Mouse (Mus musculus): ENCODE measurements at regions not wholly inside any gene's neighbourhood (a gene's known extent, or its start where the extent isn't known, plus 50 kb on each side); places are given as distances from the start of the nearest gene placed in this dataset.
A peak's percentile ranks its signal among the peaks of the same experiment; 100 is the strongest.
"Not testable (repeated sequence)": the region's sequence is repeated elsewhere in the genome, so short reads cannot be mapped to it uniquely, and the experiment has no call there.

GRCm38 (mm10) chr3:79002173-79002848 lies 284.0 kb downstream of the Rapgef2 start:
- ATAC-seq (replicated peaks; ENCODE audit: low FRiP score, poor library complexity, severe bottlenecking) = no peak

DNA sequence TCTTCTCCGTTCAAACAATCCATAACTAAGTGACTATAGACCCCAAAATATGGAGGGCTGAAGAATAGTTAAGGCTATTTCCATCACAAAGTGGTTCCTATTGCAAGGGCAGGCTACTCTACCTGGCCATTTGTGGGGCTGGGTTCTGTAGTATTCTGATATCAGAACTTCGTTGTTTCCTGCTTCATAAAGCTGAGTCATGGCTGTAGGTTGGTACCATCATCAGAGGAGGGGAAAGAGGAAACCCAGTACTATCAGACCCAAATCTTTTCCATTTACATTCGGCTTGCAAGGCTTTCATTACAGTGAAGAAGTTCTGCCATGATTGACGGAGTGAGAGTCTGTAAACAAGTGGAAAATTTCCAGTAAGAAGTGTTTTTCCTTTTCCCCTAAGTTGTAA lies 284.6 kb downstream of the Rapgef2 start:
- no peak for ATAC-seq (replicated peaks; ENCODE audit: low FRiP score, poor library complexity, severe bottlenecking)

- no peak for ATAC-seq (replicated peaks; ENCODE audit: low FRiP score, poor library complexity, severe bottlenecking)
Measured at GRCm38 (mm10) chr3:79000293-79000692, 286.0 kb downstream of the Rapgef2 start.

- no peak for ATAC-seq (replicated peaks; ENCODE audit: low FRiP score, poor library complexity, severe bottlenecking)
Measured at GRCm38 (mm10) chr3:78999803-79000202, 286.5 kb downstream of the Rapgef2 start.

DNA sequence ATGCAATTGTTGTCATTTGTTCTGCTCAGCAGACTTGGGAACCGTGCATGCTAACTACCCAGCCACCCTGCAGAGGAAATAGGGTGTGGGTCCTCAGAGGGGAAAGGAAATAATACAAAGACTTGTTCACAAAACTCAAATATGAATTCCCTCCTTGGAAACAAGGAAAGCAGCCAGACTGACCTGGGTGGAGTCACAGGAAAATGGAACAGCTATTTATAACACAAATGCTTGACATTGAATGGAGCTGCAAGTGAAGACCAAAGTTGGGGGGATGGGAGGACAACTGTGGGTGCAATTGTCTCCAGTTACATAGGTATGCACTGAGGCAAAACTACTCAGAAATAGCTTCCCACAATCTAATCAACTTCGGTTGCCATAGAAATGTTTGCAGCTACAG lies 298.2 kb downstream of the Rapgef2 start:
- ATAC-seq (replicated peaks; ENCODE audit: low FRiP score, poor library complexity, severe bottlenecking) = no peak

- ATAC-seq (replicated peaks; ENCODE audit: low FRiP score, poor library complexity, severe bottlenecking) = no peak
Measured at GRCm38 (mm10) chr3:78986726-78987125, 299.6 kb downstream of the Rapgef2 start.

DNA sequence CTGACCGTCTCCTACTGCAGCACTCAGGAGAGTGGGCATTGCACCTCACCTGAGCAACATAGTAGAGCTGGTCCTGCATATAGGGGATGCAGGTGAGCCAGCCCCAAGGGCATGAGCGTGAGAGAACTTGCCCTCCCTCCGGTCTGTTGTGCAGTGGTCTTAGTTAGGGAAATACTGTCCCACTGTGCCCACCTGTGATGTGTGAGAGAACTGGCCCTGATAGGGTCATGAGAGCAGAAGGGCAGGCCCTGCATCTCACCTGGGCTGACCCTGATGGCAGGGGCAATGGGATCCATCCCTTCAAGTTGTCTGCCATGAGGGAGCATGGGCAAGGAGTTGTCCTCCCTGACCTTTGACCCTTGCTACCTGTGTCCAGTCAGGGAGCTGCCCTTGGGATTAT lies 305.3 kb downstream of the Rapgef2 start:
- ATAC-seq (replicated peaks; ENCODE audit: low FRiP score, poor library complexity, severe bottlenecking) = no peak

- ATAC-seq (replicated peaks; ENCODE audit: low FRiP score, poor library complexity, severe bottlenecking) = no peak
Measured at GRCm38 (mm10) chr3:78978781-78979180, 307.5 kb downstream of the Rapgef2 start.

DNA sequence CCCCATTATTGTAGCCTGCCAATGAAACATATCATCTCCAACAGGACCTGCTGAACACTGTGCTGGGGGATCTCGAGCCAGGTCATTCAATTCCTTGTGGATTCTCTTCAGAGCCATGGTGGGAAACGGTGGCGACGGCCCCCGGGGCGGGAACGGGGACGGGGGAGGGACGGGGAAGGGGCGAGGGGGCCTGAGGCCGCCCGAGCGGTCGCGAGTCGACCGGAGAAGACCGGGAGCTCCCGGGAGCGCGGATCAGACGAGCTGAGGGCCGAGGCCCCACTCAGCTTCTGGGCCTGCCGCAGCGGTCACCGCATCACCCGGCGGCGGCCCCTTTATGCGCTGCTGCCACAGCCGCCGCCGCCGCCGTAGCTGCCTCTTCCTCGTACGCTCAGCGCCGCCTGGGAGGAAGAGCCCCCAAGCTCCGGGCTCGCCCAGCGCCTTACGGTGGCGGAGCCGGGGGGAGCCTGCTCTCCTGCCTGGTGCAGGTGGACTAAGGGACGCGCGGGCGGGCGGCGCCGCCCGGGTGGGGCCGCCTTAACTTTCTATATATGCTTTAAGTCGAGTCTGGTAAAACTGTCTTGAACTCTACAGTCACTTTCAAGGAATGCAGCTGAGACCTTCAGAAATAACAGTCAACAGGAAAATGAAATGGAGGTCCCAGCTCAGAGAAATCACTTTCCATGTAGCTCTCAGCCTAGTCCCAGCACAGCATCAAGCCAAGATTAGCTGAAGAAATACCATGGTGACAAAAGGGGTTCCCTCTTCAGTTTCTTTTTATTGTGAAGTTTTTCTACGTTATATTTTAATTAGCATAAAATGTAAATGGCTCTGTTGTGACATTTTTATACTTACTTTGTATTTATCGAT lies 319.4 kb downstream of the Rapgef2 start:
- peak; percentile 87 for ATAC-seq (replicated peaks; ENCODE audit: low FRiP score, poor library complexity, severe bottlenecking)

DNA sequence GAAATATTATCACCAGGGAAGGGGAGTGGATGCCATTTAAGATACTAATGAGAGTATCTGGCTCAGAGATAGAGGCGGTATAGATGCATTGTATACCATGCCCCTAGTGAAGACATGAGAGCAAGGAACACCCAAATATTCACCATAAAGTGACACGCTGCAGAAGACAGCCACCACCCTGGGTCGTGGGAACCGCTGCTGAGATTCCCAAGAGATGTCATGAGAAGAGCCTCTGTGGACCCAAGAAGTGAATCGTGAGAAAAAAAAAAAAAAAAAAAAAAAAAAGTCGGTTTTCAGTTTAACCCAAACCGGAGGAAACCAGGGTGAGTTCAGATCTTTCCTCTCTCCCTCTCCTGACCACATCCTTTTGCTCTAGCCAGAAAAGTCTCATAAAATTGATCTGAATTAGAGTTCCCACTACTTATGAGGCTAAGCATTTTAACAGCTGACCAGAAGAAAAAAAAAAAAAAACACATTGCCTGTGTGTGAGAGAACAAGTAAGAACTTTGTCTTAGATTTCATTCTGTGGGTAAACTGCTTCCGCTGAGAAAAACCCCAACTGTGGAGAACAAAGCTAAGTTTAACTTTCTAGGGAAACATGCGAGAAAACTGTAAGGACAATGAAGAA lies 322.0 kb downstream of the Rapgef2 start:
- no peak for ATAC-seq (replicated peaks; ENCODE audit: low FRiP score, poor library complexity, severe bottlenecking)

- no peak for ATAC-seq (replicated peaks; ENCODE audit: low FRiP score, poor library complexity, severe bottlenecking)
Measured at GRCm38 (mm10) chr3:78958781-78959180, 327.5 kb downstream of the Rapgef2 start.

DNA sequence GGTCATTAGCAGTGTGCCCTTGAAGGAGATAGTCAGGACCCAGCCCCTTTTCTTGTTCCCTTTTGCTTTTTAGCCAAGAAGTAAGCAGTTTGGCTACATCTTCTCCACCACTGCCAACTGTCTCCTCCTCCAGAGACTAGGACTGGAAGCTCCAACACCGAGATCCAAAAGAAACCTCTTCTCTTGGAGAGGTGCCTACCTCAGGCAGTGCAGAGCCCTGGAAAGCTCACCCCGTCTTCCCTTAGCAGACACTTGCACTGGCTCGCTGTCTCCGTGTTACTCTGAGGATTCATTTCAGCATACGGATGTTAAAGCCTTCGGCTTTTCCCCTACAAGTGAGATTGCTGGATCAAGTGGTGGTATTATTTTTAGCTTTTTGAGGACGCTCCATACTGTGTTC lies 331.0 kb downstream of the Rapgef2 start:
- ATAC-seq (replicated peaks; ENCODE audit: low FRiP score, poor library complexity, severe bottlenecking) = no peak

GRCm38 (mm10) chr3:78949385-78949784 lies 336.9 kb downstream of the Rapgef2 start:
- not testable (repeated sequence) for ATAC-seq (replicated peaks; ENCODE audit: low FRiP score, poor library complexity, severe bottlenecking)

DNA sequence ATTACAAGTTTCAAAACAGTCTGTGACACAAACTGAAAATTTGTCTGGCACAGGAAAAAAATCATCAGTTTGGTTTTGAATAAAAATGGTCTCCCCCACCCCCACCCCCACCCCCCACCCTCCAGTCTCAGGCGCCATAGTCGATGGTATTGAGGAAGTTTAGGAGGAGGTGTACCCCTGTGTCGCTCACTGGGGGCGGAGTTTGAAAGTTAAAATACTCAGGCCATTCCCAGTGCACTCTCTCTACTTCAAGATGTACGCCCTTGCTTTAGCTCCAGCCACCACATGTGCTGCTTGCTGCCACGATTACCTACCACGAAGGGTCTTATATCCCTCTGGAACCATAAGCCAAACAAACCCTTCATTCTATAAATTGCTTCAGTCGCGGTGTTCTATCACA lies 337.6 kb downstream of the Rapgef2 start:
- ATAC-seq (replicated peaks; ENCODE audit: low FRiP score, poor library complexity, severe bottlenecking) = no peak

DNA sequence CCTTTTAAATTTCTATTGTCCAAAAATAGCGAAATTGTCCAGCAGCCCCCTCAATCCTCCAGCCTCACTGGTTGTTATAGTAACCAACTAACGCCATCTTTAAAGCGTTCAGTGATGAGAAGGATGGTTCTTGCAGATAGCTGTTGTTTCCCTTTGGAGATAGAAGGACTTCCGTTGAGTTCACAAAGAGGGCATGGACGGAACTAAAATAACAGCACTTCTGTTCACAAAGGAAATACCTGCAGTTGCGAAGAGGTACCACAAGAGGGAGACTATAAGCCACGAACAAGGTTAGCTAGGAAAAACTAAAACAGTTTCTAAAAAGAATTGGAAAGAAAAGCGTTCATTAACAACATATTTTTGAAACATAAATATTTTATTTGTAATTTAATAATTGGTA lies 338.1 kb downstream of the Rapgef2 start:
- ATAC-seq (replicated peaks; ENCODE audit: low FRiP score, poor library complexity, severe bottlenecking) = no peak

GRCm38 (mm10) chr3:78947183-78947582 lies 339.1 kb downstream of the Rapgef2 start:
- ATAC-seq (replicated peaks; ENCODE audit: low FRiP score, poor library complexity, severe bottlenecking) = no peak

GRCm38 (mm10) chr3:78944185-78944584 lies 342.1 kb downstream of the Rapgef2 start:
- ATAC-seq (replicated peaks; ENCODE audit: low FRiP score, poor library complexity, severe bottlenecking) = no peak

- no peak for ATAC-seq (replicated peaks; ENCODE audit: low FRiP score, poor library complexity, severe bottlenecking)
Measured at GRCm38 (mm10) chr3:78932975-78933374, 353.3 kb downstream of the Rapgef2 start.

GRCm38 (mm10) chr3:78919850-78920249 lies 366.5 kb downstream of the Rapgef2 start:
- ATAC-seq (replicated peaks; ENCODE audit: low FRiP score, poor library complexity, severe bottlenecking) = no peak

GRCm38 (mm10) chr3:78919407-78919806 lies 366.9 kb downstream of the Rapgef2 start:
- no peak for ATAC-seq (replicated peaks; ENCODE audit: low FRiP score, poor library complexity, severe bottlenecking)

All from erythroid progenitor cell, adult 5-6 weeks (primary cell).